Mouse (Mus musculus) lung, postnatal 36 days (tissue): ENCODE data around the gene Tmem266.
A peak's percentile ranks its signal among the peaks of the same experiment; 100 is the strongest.

Experiments used
- DNase-seq: peaks from one replicate; pipeline ENCODE4 v3.0.0; 2022; ENCODE audit warnings: mixed read lengths

Gene Tmem266

DNA sequence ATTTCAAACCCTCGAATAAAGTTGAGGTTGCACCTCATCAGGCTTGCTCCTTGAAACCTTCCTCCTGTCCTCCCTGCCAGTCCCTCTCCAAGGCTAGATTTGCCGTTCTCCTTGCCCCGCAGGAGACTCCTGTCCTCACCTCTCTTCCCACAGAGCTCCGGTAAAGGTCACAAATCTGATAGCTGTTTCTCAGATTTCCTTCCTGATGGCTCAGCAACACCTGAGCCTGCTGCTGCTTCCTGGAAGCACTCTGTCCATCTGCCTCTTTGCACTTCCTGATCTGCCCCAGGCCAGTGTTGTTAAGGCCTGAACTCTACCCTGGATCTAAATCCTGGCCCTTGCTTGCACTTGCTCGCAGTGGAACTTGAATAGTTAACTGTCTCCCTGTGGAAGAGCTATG is 5.8 kb downstream of the Tmem266 start:
- DNase-seq = no peak

GRCm38 (mm10) chr9:55332949-55333348 is 6.2 kb downstream of the Tmem266 start:
- peak; percentile 32 for DNase-seq

DNA sequence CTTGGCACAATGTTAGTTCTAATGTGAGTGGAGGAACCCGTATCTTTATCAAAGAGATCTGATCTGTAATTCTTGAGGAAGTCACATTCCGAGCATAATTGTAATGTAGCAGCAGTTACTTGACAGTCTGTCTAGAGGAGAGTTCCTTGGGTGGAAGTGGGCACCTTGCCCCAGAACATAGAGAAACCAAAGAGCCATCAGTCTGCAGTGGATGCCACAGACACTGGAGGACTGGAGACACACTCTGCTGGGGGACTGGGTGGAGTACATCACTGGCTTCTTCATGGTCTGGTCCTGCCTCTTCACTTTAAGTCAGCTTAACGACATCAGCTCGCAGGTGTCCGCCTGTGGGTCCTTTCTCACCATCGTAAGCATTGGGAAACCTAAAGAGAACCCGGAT is 17.5 kb downstream of the Tmem266 start:
- no peak for DNase-seq

- no peak for DNase-seq
These were observed 18.6 kb downstream of the Tmem266 start for GRCm38 (mm10) chr9:55345332-55345731.

GRCm38 (mm10) chr9:55348664-55349063 is 22.0 kb downstream of the Tmem266 start:
- DNase-seq = no peak

- DNase-seq = no peak
These were observed 28.0 kb downstream of the Tmem266 start for GRCm38 (mm10) chr9:55354686-55355085.

DNA sequence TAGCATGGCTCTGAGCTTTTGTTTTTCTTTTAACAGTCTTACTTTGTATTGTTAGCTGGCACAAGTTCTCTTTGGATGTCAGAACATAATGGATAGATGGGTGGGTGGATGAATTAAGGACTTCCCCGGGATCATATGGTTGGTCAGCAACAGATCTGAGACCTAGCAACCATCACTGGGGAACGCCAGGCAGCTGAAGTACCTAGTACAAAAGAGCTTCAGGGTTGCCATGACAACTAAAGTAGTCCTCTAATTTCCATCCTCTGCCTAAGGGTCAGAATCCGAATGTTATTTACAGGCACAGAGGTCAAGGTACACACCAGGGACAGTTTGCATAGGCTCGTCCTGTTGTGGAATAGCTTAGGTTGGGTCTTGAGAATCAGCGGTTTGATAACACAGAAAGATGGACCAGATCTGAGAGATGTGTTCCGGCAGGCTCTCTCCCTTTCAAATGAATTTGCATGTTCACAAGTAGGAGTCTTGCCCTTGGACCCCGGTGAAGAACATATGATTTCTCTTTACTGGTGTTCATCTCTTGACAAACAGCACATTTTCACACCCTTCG is 28.6 kb downstream of the Tmem266 start:
- DNase-seq = no peak

DNA sequence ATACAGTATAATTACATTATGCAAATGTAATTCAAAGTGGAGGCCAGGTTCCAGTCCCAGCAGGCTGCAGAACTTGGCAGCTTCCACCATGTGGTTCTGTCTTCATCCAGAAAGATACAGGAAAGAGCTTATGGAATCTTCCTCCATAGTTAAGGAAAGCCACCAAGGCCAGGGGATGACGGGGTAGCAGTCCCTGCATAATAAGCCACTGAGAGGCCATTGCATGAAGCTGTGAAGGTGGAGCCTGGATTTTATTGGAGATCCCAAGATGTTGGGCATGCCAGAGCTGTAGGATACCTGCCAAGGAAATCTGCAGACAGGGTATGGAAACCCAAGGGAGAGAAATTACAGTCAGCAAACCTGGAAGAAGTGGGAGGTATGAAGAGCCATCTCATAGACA is 30.5 kb downstream of the Tmem266 start:
- DNase-seq = no peak

- DNase-seq = no peak
These were observed 33.7 kb downstream of the Tmem266 start for GRCm38 (mm10) chr9:55360372-55360771.

DNA sequence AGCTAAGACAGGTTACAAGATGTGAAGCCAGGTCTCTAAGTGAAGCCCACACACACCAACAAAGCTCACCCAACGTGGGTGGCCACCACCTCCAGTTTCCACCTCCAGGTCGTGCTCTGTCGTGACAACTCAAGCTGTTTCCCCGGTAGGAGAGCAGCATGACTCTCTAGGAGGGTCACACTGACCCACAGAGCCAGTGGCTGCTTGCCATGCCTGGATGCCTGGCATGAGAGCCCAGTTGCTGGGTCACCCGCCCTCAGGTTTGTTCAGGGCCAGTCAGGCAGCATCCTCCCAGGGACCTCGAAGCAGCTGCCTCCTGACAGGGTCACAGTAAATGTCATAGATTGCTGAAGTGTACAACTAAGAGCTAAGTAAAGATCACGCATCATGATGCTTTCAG is 34.1 kb downstream of the Tmem266 start:
- no peak for DNase-seq

DNA sequence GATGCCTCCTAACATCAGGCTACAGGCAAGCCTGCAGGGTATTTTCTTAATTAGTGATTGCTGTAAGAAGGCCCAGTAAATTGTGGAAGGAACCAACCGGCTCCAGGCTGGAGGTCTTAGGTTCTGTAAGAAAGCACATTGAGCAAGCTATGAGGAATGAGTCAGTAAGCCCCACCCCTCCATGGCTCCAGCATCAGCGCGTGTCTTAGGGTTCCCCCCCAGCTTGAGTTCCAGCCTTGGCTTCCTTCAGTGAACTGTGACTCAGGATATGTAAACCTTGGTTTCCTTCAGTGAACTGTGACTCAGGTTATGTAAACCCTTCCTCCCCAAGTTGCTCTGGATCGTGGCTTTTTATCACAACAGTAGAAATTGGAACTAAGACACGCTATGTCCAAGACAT is 35.3 kb downstream of the Tmem266 start:
- DNase-seq = peak; percentile 9

GRCm38 (mm10) chr9:55363707-55364106 is 37.0 kb downstream of the Tmem266 start:
- DNase-seq = no peak

- no peak for DNase-seq
These were observed 41.3 kb downstream of the Tmem266 start for GRCm38 (mm10) chr9:55368011-55368410.

DNA sequence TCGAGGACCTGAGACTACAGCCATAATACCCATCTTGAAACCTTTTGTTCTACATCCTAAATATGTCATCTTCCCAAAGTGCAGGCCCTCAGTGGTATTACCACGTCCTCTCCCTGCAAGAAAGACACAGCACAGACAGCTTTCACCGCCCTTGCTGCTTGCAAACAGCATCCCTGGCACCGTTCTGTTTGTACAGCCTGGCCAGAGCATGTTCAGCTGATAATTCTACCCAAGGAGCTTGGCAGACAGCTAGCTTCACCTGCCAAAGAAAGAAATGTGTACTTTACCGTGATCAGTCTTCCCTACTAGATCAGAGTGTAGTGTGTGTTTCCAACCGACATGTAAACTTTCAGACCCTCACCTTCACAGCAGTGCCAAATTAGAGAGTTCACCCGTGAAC is 45.2 kb downstream of the Tmem266 start:
- no peak for DNase-seq

DNA sequence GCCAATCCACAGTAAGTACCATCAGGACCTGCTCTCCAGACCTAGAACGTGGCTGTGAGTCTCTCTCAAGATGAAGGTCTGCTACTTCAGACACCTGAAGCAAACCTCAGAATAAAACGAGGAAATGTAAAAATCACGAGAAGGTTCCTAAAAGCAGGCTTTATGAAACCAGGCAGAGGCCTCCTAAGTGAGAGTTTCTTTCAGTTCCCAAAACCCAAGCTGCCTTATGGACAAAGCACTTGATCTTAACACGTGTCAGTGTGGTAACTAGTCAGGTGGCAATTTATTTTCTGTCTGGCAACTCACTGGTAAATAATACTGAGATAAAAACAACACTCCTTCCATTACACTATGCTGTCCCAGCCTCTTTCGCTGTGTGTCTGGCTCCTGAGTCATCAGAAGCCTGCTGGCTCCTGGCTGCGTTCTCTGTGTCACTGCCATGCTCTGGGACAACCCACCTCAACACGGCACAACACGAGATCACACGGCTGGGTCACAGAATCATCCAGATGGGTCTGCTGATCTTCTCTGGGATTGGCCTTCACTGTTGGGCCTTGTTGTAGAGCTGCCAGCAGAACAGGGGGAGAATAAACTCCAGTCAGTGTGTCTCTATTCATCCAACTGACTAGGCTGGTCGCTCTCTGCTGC is 51.0 kb downstream of the Tmem266 start:
- no peak for DNase-seq

DNA sequence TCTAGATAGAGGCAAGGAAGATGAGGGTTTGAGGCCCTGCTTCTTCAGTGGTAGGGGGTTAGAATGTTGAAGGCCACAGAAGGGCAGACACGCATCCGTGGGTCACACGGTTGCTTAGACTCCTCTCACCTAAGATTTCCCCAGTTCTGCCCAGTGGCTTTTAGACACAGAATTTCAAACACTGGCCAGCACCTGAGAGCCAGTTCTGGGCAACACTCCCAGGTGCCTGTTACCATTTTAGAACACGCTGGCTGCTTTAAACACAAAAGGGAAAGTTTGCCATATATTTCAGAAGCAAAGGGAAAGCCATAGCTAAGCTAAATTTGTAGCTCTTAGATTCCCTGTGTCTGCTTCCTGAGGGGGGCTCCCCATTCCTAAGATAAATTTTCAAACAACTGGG is 54.7 kb downstream of the Tmem266 start:
- DNase-seq = no peak

GRCm38 (mm10) chr9:55382441-55382840 is 55.7 kb downstream of the Tmem266 start:
- peak; percentile 49 for DNase-seq

GRCm38 (mm10) chr9:55386117-55386516 is 59.4 kb downstream of the Tmem266 start:
- DNase-seq = no peak

GRCm38 (mm10) chr9:55387862-55388505 is 61.3 kb downstream of the Tmem266 start:
- DNase-seq = peak; percentile 24

DNA sequence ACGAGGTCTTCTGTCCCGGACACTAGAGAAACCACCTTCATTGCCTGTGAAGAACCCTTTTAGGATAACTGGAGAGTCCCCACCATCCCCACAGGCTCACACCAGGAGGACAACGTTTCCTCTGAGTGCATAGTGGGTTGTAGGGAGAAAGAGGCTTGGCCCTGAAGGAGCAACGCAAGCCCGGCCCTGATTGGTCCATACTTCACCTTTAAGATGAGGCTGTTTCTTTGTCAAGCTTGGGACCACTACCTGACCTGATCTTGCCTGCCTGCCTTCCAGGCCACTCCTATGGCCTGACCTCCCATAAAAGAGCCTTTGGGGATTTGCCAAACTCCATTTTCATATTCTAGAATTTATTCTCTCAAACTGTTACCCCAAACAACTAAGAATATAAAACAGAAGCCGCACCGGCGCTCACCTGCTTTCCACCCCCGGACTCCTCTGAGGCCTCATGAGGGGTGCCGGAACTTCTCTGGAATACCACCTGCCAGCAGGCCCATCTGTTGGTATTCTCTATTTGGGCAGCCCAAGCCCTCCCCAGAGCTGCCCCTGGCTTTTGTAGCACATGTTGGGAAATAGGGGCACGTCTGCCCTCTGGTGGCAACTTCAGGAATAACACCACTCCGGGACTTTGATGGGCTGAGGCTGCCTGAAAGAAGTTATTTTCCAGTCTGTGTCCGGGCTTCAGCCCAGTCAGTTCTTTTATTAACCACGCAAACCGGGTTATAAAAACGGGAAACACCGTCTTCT is 65.4 kb downstream of the Tmem266 start:
- peak; percentile 80 for DNase-seq

DNA sequence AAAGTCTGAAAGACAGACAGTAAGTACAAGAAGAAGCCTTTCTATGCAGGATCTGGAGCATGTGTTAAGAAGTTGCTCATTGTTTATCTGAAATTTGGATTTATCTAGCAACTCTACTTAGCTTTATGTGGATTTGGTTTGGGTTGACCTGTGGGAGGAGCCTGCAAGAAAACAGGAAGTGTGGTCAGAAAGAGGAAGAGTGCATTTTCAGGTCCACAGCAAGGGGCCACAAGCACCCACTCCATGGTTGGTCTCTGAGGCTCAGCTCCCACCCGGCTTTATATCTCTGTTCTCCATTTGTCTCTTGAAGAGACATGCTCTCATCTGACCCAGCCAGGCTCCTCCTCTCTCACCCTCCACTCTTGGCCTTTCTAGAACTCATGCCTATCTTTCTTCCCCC is 68.9 kb downstream of the Tmem266 start:
- peak; percentile 19 for DNase-seq

DNA sequence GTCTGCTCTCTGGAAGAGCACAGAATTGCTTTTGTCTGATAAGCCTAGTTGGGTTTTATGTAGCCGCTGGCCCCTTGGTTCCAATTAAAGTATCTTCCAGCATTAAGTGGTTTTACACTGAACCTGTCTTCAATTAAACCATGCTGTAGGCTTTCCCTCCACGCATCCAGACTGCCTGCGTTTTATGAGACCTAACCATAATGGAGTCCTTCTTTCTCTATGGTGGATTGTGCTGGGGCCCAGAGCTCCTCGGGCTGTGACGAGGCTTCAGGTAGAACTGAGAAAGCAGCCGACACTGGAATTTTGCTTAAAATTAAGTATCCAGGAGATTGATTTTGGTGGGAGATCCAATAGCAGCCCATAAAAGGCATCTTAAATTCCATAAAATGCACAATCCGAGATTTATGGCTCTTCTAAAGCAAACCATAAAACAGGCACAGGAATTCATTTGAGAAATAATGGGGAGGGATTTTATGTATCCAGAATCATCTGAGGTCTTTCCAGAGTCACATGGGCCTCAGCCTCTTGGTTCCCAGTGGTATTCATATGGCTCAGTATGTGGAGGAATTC is 72.4 kb downstream of the Tmem266 start:
- no peak for DNase-seq

DNA sequence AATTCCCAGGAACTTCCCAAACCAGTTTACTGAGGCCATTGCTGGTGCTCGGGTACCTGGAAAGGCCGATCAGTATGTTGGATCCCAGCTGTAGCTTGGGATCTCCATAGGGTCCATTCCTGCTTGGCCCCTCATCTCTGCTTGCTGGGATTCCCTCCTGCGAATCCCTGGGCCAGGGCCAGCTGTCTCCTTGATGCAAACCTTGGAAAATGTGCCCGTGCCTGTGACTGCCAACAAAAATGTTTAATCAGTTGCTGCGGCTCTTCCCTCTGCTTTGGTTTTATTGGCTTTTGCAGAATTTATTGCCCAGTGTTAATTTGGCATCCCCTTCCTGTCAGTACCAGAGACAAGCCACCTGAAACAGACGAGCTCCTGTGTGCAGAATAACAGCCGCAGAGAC is 75.6 kb downstream of the Tmem266 start:
- no peak for DNase-seq
